Mouse (Mus musculus): ENCODE results near the gene Gm11563.

- TF ChIP-seq POLR2A (IDR thresholded peaks at IDR 0.05; ENCODE audit: low read depth, low read length), result no peak
- no peak for TF ChIP-seq CTCF (IDR thresholded peaks at IDR 0.05; ENCODE audit: extremely low read depth, insufficient read depth, insufficient read length, insufficient replicate concordance)
Measured at GRCm38 (mm10) chr11:99609126-99609525, 49.6 kb downstream of the Gm11563 start.

All from spleen, adult 2 months (tissue).